Comparison of ENCODE assay signal across 29 mouse cellular contexts in the genomic region with DNA sequence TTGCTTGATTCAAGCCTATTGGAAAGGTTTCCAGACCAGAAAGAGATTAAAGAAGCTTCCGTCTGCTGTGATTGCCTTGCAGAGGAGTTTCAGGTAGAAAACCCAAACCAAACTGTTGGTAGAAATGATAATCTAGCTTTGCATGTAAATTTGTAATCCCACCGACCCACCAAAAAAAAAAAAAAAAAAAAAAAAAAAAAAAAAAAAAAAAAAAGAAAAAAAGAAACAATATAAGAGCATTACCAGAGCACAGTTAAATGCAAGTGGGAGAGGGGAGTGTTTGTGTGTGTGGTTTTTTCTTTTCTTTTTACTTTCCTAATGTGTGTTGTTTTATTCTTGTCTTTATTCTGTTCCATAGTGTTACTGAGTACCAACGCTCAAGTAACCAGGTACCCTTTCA. TPM values are rescaled to one million over a fixed set of nuclear protein-coding genes. Genes with fewer than 3 reads are reported as not detected.
"Had no signal": no experiment of that assay in that cellular context is flagged by ENCODE, and none has a peak within 500 bp of the region (broad histone marks: within the 10 kb centered on the region; RNA-seq: fewer than 3 reads in every experiment).

No protein-coding gene starts in this region.

- H3K9me3 ChIP-seq: embryonic facial prominence, embryonic 10.5 days; embryonic facial prominence, embryonic 12.5 days; embryonic facial prominence, embryonic 13.5 days; embryonic facial prominence, embryonic 15.5 days; forebrain, embryonic 10.5 days; forebrain, embryonic 12.5 days; forebrain, embryonic 13.5 days; forebrain, embryonic 15.5 days had no signal

- H3K4me2 ChIP-seq: embryonic facial prominence, embryonic 12.5 days; embryonic facial prominence, embryonic 13.5 days; embryonic facial prominence, embryonic 15.5 days; forebrain, embryonic 12.5 days; forebrain, embryonic 13.5 days; forebrain, embryonic 15.5 days had no signal

- ATAC-seq: forebrain, embryonic 13.5 days; forebrain, embryonic 14.5 days; forebrain, embryonic 15.5 days; forebrain, embryonic 16.5 days; forebrain, postnatal 0 days had no signal

- H3K27me3 ChIP-seq: embryonic facial prominence, embryonic 12.5 days; embryonic facial prominence, embryonic 13.5 days; embryonic facial prominence, embryonic 15.5 days; forebrain, embryonic 12.5 days; forebrain, embryonic 13.5 days; forebrain, embryonic 15.5 days had no signal

- H3K9ac ChIP-seq: embryonic facial prominence, embryonic 12.5 days; embryonic facial prominence, embryonic 13.5 days; embryonic facial prominence, embryonic 15.5 days; forebrain, embryonic 12.5 days; forebrain, embryonic 13.5 days; forebrain, embryonic 15.5 days; forebrain, postnatal 0 days had no signal

- H3K4me1 ChIP-seq: embryonic facial prominence, embryonic 10.5 days; embryonic facial prominence, embryonic 12.5 days; embryonic facial prominence, embryonic 13.5 days; embryonic facial prominence, embryonic 15.5 days; forebrain, embryonic 10.5 days; forebrain, embryonic 12.5 days; forebrain, embryonic 13.5 days; forebrain, embryonic 15.5 days had no signal

- DNase-seq: cerebellum, adult 9-10 months; cerebellum, adult 9-11 months; cerebellum, postnatal 10 days; cerebellum, postnatal 14 days; cerebellum, postnatal 25 days; cerebellum, postnatal 36 days; embryo, embryonic 11 days; forebrain, postnatal 0 days; gastrocnemius, adult 2 months; gastrocnemius, postnatal 10 days; gastrocnemius, postnatal 14 days; gastrocnemius, postnatal 25 days; gastrocnemius, postnatal 36 days; heart, adult 11 months; heart, adult 18-20 months; heart, adult 2 months had no signal

- H3K4me3 ChIP-seq: embryonic facial prominence, embryonic 10.5 days; embryonic facial prominence, embryonic 12.5 days; embryonic facial prominence, embryonic 13.5 days; embryonic facial prominence, embryonic 15.5 days; erythroblast, embryonic 14.5 days; forebrain, embryonic 10.5 days; forebrain, embryonic 12.5 days; forebrain, embryonic 13.5 days; forebrain, embryonic 15.5 days; gastrocnemius, adult 2 months; heart, adult 2 months had no signal

- H3K27ac ChIP-seq: embryonic facial prominence, embryonic 10.5 days; embryonic facial prominence, embryonic 12.5 days; embryonic facial prominence, embryonic 13.5 days; embryonic facial prominence, embryonic 15.5 days; forebrain, embryonic 10.5 days; forebrain, embryonic 12.5 days; forebrain, embryonic 13.5 days; forebrain, embryonic 15.5 days; gastrocnemius, adult 2 months; heart, adult 2 months had no signal

RNA-seq across cellular contexts. Expression of a gene that starts 23.6 kb away (rescaled TPM):
- total RNA-seq: common myeloid progenitor, adult 5-6 weeks; gastrocnemius, postnatal 36 days; granulocyte monocyte progenitor cell, adult 5-6 weeks had no signal
